Comparison of ENCODE assay signal across 18 mouse cellular contexts in genomic region chr14:34190361-34190760, GRCm38 (mm10). TPM values are rescaled to one million over a fixed set of nuclear protein-coding genes. Genes with fewer than 3 reads are reported as not detected.
A peak's percentile ranks its signal among the peaks of the same experiment; 100 is the strongest.
DNase-seq lines count a peak whose midpoint lies in the region; ATAC-seq lines count a peak whose summit lies in the region.
"Had no signal": no experiment of that assay in that cellular context is flagged by ENCODE, and none has a peak within 500 bp of the region (broad histone marks: within the 10 kb centered on the region; RNA-seq: fewer than 3 reads in every experiment).

No protein-coding gene starts in this region.

- H3K27me3 ChIP-seq in heart, embryonic 13.5 days (replicated peaks) = peaks cover 12% of the 10 kb centered on the region
- H3K27me3 ChIP-seq: hindbrain, embryonic 15.5 days had no signal

- H3K4me2 ChIP-seq in heart, embryonic 13.5 days = no peak overlapping the region
- H3K4me2 ChIP-seq: hindbrain, embryonic 15.5 days had no signal

- WGBS in heart, embryonic 13.5 days = 59% methylated on average over 7 of the region's 7 CpGs

- no peak overlapping the region for H3K9ac ChIP-seq in heart, embryonic 13.5 days
- H3K9ac ChIP-seq: hindbrain, embryonic 15.5 days had no signal

- peaks cover 6% of the 10 kb centered on the region for H3K4me1 ChIP-seq in heart, embryonic 13.5 days
- H3K4me1 ChIP-seq: hindbrain, embryonic 15.5 days had no signal

- H3K4me3 ChIP-seq in heart, embryonic 13.5 days = no peak overlapping the region
- H3K4me3 ChIP-seq: hindbrain, embryonic 15.5 days; layer of hippocampus, adult 2 months; myocyte had no signal

- no peaks in the 10 kb centered on the region for H3K36me3 ChIP-seq in heart, embryonic 13.5 days

- intact Hi-C loops in heart, postnatal 14 days (cut with DNase I) = no loop called here

- DNase-seq in heart, postnatal 14 days = no peak
- DNase-seq in adrenal gland, postnatal 10 days = peak; percentile 52
- peak; percentile 87 for DNase-seq in liver
- no peak for DNase-seq in lung, postnatal 36 days
- DNase-seq in layer of hippocampus, adult 18-20 months (ENCODE audit: low spot score in 2 of 2) = no peak
- DNase-seq in frontal cortex, adult 2 months (ENCODE audit: extremely low spot score in 1 of 2, low spot score in 1 of 2) = no peak
- no peak for DNase-seq in thymus, postnatal 10 days (ENCODE audit: low spot score in 2 of 2)
- DNase-seq: kidney, adult 9 months; lung, adult 18-20 months; thymus, adult 2 months had no signal

- no peaks in the 10 kb centered on the region for H3K9me3 ChIP-seq in heart, embryonic 13.5 days
- H3K9me3 ChIP-seq: hindbrain, embryonic 15.5 days had no signal

- peak; percentile 70 for ATAC-seq in heart, embryonic 13.5 days (ENCODE audit: extremely low read depth, insufficient number of reproducible peaks, low FRiP score, low TSS enrichment)

- peak overlapping the region; percentile 37; the same call in 1 of the 2 replicates for H3K27ac ChIP-seq in heart, embryonic 13.5 days (replicated peaks)
- H3K27ac ChIP-seq: hindbrain, embryonic 15.5 days; layer of hippocampus, adult 2 months had no signal

RNA-seq across cellular contexts. Expression of gene Gprin2, which starts 11.1 kb away (rescaled TPM):
- polyA plus RNA-seq in heart, embryonic 13.5 days (2015; fragmentation: Nextera tagmentation; extraction: Ambion mirVana) = 0.08 and 0.28 TPM in 2 replicates
- under 1 TPM; 0.07 TPM for total RNA-seq in heart, postnatal 14 days (2021)
- total RNA-seq in adrenal gland, postnatal 10 days (2021) = 1 to 10 TPM in 1 of 2 experiments, under 1 TPM in 1; 0.36 to 1.4 TPM
- total RNA-seq in layer of hippocampus, adult 18-20 months (2021) = 1 to 10 TPM; 2.9 to 3.3 TPM
- polyA plus RNA-seq in frontal cortex, adult 2 months (2012; rRNA removed) = 1.1 and 1.2 TPM in 2 replicates
- total RNA-seq: megakaryocyte, adult 5-6 weeks had no signal

RNA-seq across cellular contexts. Expression of gene Syt15, which starts 29.0 kb away (rescaled TPM):
- polyA plus RNA-seq in heart, embryonic 13.5 days (2015; fragmentation: Nextera tagmentation; extraction: Ambion mirVana) = 0.18 and 0.27 TPM in 2 replicates
- total RNA-seq in heart, postnatal 14 days (2021) = 1 to 10 TPM in 1 of 2 experiments, under 1 TPM in 1; 0.63 to 1.2 TPM
- total RNA-seq in adrenal gland, postnatal 10 days (2021) = 1 to 10 TPM; 1.3 to 1.4 TPM
- under 1 TPM; 0.30 to 0.32 TPM for total RNA-seq in layer of hippocampus, adult 18-20 months (2021)
- 1.1 and 1.3 TPM in 2 replicates for polyA plus RNA-seq in frontal cortex, adult 2 months (2012; rRNA removed)
- total RNA-seq: megakaryocyte, adult 5-6 weeks had no signal
- polyA plus RNA-seq: embryonic facial prominence, embryonic 11.5 days; myocyte had no signal

RNA-seq across cellular contexts. Expression of gene Npy4r, which starts 38.1 kb away (rescaled TPM):
- polyA plus RNA-seq in heart, embryonic 13.5 days (2015; fragmentation: Nextera tagmentation; extraction: Ambion mirVana) = 0.07 and 0.08 TPM in 2 replicates
- under 1 TPM; 0.07 to 0.24 TPM for total RNA-seq in heart, postnatal 14 days (2021)
- under 1 TPM; 0.27 to 0.30 TPM for total RNA-seq in adrenal gland, postnatal 10 days (2021)
- total RNA-seq in layer of hippocampus, adult 18-20 months (2021) = not detected
- not detected in 2 replicates for polyA plus RNA-seq in frontal cortex, adult 2 months (2012; rRNA removed)
- total RNA-seq: layer of hippocampus, adult 2 months; left cerebral cortex, postnatal 14 days; megakaryocyte, adult 5-6 weeks had no signal
- polyA plus RNA-seq: forebrain, embryonic 11.5 days had no signal

Comparison
In these comparisons a context has a peak if more than half of its experiments do, and no peak if none do; other contexts are left out.
1. DNase-seq: peak in adrenal gland, postnatal 10 days (single experiment) and liver (single experiment); none in heart, postnatal 14 days (0 of 2), lung, postnatal 36 days (single experiment), layer of hippocampus, adult 18-20 months (0 of 2), frontal cortex, adult 2 months (0 of 2) and thymus, postnatal 10 days (0 of 2).